Mouse (Mus musculus): ENCODE results near the gene Gfral.

Gene Gfral

DNA sequence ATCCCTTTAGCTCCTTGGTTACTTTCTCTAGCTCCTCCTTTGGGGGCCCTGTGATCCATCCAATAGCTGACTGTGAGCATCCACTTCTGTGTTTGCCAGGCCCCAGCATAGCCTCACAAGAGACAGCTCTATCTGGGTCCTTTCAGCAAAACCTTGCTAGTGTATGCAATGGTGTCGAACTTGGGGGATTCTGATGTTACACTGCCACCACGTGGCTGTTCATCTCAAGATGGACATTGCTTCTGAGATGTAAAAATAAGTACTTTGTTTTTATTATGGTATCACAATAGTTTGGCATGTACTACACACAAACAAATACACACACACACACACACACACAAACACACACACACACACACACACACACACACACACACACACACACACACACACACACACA is 90.6 kb downstream of the Gfral start:
- DNase-seq (ENCODE audit: low spot score): peak; percentile 42

All from ovary, postnatal 36 days (tissue).